In the genomic region with DNA sequence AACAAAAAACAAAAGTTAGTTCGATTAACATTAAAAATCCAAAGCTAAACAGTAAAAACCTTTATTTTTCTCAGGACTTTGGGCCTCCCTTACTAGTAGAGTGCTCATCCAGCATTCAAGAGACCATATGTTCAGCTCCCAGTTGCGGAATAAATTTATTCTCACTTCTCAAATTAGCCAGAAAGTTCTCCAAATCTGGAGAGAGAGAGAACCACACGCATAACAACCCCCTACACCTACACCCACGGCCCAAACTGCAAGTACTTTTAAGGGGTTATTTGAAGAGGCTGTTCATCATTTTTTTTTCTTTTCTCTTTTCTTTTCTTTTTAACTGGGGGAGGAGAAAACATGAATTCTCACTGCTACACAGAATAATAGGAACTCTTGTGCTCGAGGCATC, we compare ENCODE assay signal across 17 mouse cellular contexts. TPM values are rescaled to one million over a fixed set of nuclear protein-coding genes. Genes with fewer than 3 reads are reported as not detected.
DNase-seq lines count a peak whose midpoint lies in the region; ATAC-seq lines count a peak whose summit lies in the region.
"Had no signal": no experiment of that assay in that cellular context is flagged by ENCODE, and none has a peak within 500 bp of the region (broad histone marks: within the 10 kb centered on the region; RNA-seq: fewer than 3 reads in every experiment).

No protein-coding gene starts in this region.

- peak; percentile 94 for ATAC-seq in frontal cortex, adult (ENCODE audit: low TSS enrichment)
- no peak for ATAC-seq in monocyte, adult 5-6 weeks (replicated peaks; ENCODE audit: insufficient number of reproducible peaks, low FRiP score, low TSS enrichment, poor library complexity, severe bottlenecking)
- ATAC-seq: forebrain, embryonic 15.5 days had no signal

- DNase-seq in frontal cortex, postnatal 25 days (ENCODE audit: low spot score in 2 of 2): no peak
- DNase-seq in right cerebral cortex, adult 2 months (ENCODE audit: low spot score in 2 of 2): peak; percentile 53 to 65
- DNase-seq in right cerebral cortex, postnatal 14 days: no peak
- peak; percentile 47 to 95 for DNase-seq in left cerebral cortex, postnatal 25 days (ENCODE audit: low spot score in 2 of 2)
- DNase-seq in lung, postnatal 36 days: no peak
- no peak for DNase-seq in kidney, postnatal 36 days
- DNase-seq: adrenal gland, postnatal 25 days; cerebellum, adult 9-10 months; gastrocnemius, adult 2 months; kidney, adult 18-20 months; lung, adult 18-20 months; lung, postnatal 10 days; spleen, adult 18-20 months; thymus, postnatal 14 days had no signal

- intact Hi-C loops in left cerebral cortex, postnatal 25 days (cut with DNase I): loop anchor here (5.0 kb wide), 1 partner anchor 95 kb away; no protein-coding TSS in a partner anchor

RNA-seq across cellular contexts. Expression of gene Ppm1k, which starts 23.4 kb away (rescaled TPM):
- total RNA-seq in left cerebral cortex, postnatal 25 days (2021): 10 to 100 TPM; 66.5 to 72.4 TPM
- 11.2 to 50.5 TPM (median 12.1 TPM) in 3 replicates for total RNA-seq in monocyte, adult 5-6 weeks (2017)

Comparison
In these comparisons a context has a peak if more than half of its experiments do, and no peak if none do; other contexts are left out.
1. DNase-seq: peak in right cerebral cortex, adult 2 months (2 of 2) and left cerebral cortex, postnatal 25 days (2 of 2); none in frontal cortex, postnatal 25 days (0 of 2), right cerebral cortex, postnatal 14 days (single experiment), lung, postnatal 36 days (single experiment) and kidney, postnatal 36 days (0 of 2).